Comparison of ENCODE assay signal across 25 mouse cellular contexts in genomic region chr1:64443436-64443835, GRCm38 (mm10).
DNase-seq lines count a peak whose midpoint lies in the region; ATAC-seq and TF ChIP-seq lines count a peak whose summit lies in the region.
"Had no signal": no experiment of that assay in that cellular context is flagged by ENCODE, and none has a peak within 500 bp of the region (broad histone marks: within the 10 kb centered on the region; RNA-seq: fewer than 3 reads in every experiment).

No protein-coding gene starts in this region.

- no peak overlapping the region for H3K4me3 ChIP-seq in hindbrain, postnatal 0 days (ENCODE audit: low read length)
- no peak overlapping the region for H3K4me3 ChIP-seq in hindbrain, embryonic 11.5 days (ENCODE audit: low read depth, low read length)
- no peak overlapping the region for H3K4me3 ChIP-seq in midbrain, postnatal 0 days (ENCODE audit: low read depth, low read length)
- no peak overlapping the region for H3K4me3 ChIP-seq in midbrain, embryonic 11.5 days (ENCODE audit: low read depth, low read length)
- H3K4me3 ChIP-seq: forebrain, embryonic 10.5 days; forebrain, embryonic 13.5 days; heart, adult 2 months; heart, embryonic 10.5 days; heart, embryonic 13.5 days; hindbrain, embryonic 12.5 days; hindbrain, embryonic 15.5 days; intestine, embryonic 15.5 days had no signal

- peak; percentile 55 to 57 for DNase-seq in cerebellum, postnatal 10 days
- DNase-seq in hindbrain, postnatal 0 days (ENCODE audit: low spot score), result no peak
- no peak for DNase-seq in hindbrain, embryonic 11.5 days (ENCODE audit: low spot score)
- DNase-seq in midbrain, postnatal 0 days (ENCODE audit: low spot score), result no peak
- no peak for DNase-seq in midbrain, embryonic 11.5 days (ENCODE audit: low spot score, missing footprints)
- DNase-seq: adrenal gland, adult 2 months; adrenal gland, postnatal 14 days; B cell, adult 2 months; gastrocnemius, postnatal 10 days; gastrocnemius, postnatal 36 days; heart, adult 2 months; heart, postnatal 14 days; heart, postnatal 4 days; kidney, adult 2 months had no signal

- 0 out of 2 replicates have a peak, but pooled peaks have one; percentile 18 for TF ChIP-seq CTCF in hindbrain, postnatal 0 days (IDR thresholded peaks at IDR 0.05; ENCODE audit: low read depth)
- peak; percentile 40 for TF ChIP-seq CTCF in midbrain, postnatal 0 days (IDR thresholded peaks at IDR 0.05)

- no peaks in the 10 kb centered on the region for H3K9me3 ChIP-seq in hindbrain, postnatal 0 days (ENCODE audit: low read length)
- no peaks in the 10 kb centered on the region for H3K9me3 ChIP-seq in hindbrain, embryonic 11.5 days (ENCODE audit: control insufficient read depth, low read length)
- no peaks in the 10 kb centered on the region for H3K9me3 ChIP-seq in midbrain, postnatal 0 days (ENCODE audit: low read length)
- no peaks in the 10 kb centered on the region for H3K9me3 ChIP-seq in midbrain, embryonic 11.5 days (ENCODE audit: control insufficient read depth, low read length)
- H3K9me3 ChIP-seq: forebrain, embryonic 10.5 days; forebrain, embryonic 13.5 days; G1E; heart, embryonic 10.5 days; heart, embryonic 13.5 days; hindbrain, embryonic 12.5 days; hindbrain, embryonic 15.5 days; intestine, embryonic 15.5 days had no signal

- no peaks in the 10 kb centered on the region for H3K36me3 ChIP-seq in hindbrain, postnatal 0 days (ENCODE audit: insufficient read depth, low read length)
- H3K36me3 ChIP-seq in hindbrain, embryonic 11.5 days (ENCODE audit: control insufficient read depth, insufficient read depth, low read length), result no peaks in the 10 kb centered on the region
- no peaks in the 10 kb centered on the region for H3K36me3 ChIP-seq in midbrain, postnatal 0 days (ENCODE audit: insufficient read depth, low read length)
- no peaks in the 10 kb centered on the region for H3K36me3 ChIP-seq in midbrain, embryonic 11.5 days (ENCODE audit: control insufficient read depth, insufficient read depth, low read length)
- H3K36me3 ChIP-seq: forebrain, embryonic 10.5 days; G1E; heart, embryonic 10.5 days; heart, embryonic 13.5 days; hindbrain, embryonic 12.5 days; hindbrain, embryonic 15.5 days; intestine, embryonic 15.5 days had no signal

- no peaks in the 10 kb centered on the region; the same call in 1 of the 2 replicates for H3K4me1 ChIP-seq in hindbrain, postnatal 0 days (ENCODE audit: insufficient read depth, low read length)
- no peaks in the 10 kb centered on the region; the same call in 1 of the 2 replicates for H3K4me1 ChIP-seq in hindbrain, embryonic 11.5 days (replicated peaks; ENCODE audit: control insufficient read depth, insufficient read depth, low read length)
- no peaks in the 10 kb centered on the region; the same call in 1 of the 2 replicates for H3K4me1 ChIP-seq in midbrain, postnatal 0 days (ENCODE audit: insufficient read depth, low read length)
- H3K4me1 ChIP-seq in midbrain, embryonic 11.5 days (ENCODE audit: control insufficient read depth, insufficient read depth, low read length), result peaks cover 11% of the 10 kb centered on the region
- H3K4me1 ChIP-seq: heart, embryonic 13.5 days; intestine, embryonic 15.5 days had no signal

- H3K27me3 ChIP-seq in hindbrain, postnatal 0 days (ENCODE audit: insufficient read depth, low read length), result no peaks in the 10 kb centered on the region
- H3K27me3 ChIP-seq in hindbrain, embryonic 11.5 days (ENCODE audit: control insufficient read depth, insufficient read depth, low read length), result no peaks in the 10 kb centered on the region
- no peaks in the 10 kb centered on the region for H3K27me3 ChIP-seq in midbrain, postnatal 0 days (ENCODE audit: insufficient read depth, low read length)
- no peaks in the 10 kb centered on the region for H3K27me3 ChIP-seq in midbrain, embryonic 11.5 days (ENCODE audit: control insufficient read depth, insufficient read depth, low read length)
- H3K27me3 ChIP-seq: CH12.LX; forebrain, embryonic 13.5 days; hindbrain, embryonic 12.5 days; hindbrain, embryonic 15.5 days; intestine, embryonic 15.5 days had no signal

- no peak overlapping the region for H3K9ac ChIP-seq in hindbrain, postnatal 0 days (replicated peaks; ENCODE audit: low read length)
- H3K9ac ChIP-seq in hindbrain, embryonic 11.5 days (ENCODE audit: low read depth, low read length), result no peak overlapping the region
- no peak overlapping the region for H3K9ac ChIP-seq in midbrain, postnatal 0 days (replicated peaks; ENCODE audit: low read length, poor library complexity, severe bottlenecking)
- H3K9ac ChIP-seq in midbrain, embryonic 11.5 days (ENCODE audit: low read length), result no peak overlapping the region
- H3K9ac ChIP-seq: forebrain, embryonic 13.5 days; heart, embryonic 13.5 days; hindbrain, embryonic 12.5 days; hindbrain, embryonic 15.5 days; intestine, embryonic 15.5 days had no signal

- no peak overlapping the region for H3K4me2 ChIP-seq in hindbrain, postnatal 0 days (ENCODE audit: low read depth, low read length)
- H3K4me2 ChIP-seq in hindbrain, embryonic 11.5 days (replicated peaks; ENCODE audit: low read depth, low read length), result no peak overlapping the region
- no peak overlapping the region for H3K4me2 ChIP-seq in midbrain, postnatal 0 days (ENCODE audit: low read depth, low read length, poor library complexity, severe bottlenecking)
- no peak overlapping the region for H3K4me2 ChIP-seq in midbrain, embryonic 11.5 days
- H3K4me2 ChIP-seq: forebrain, embryonic 13.5 days; heart, embryonic 13.5 days; hindbrain, embryonic 12.5 days; hindbrain, embryonic 15.5 days; intestine, embryonic 15.5 days had no signal

- H3K27ac ChIP-seq in hindbrain, postnatal 0 days, result no peak overlapping the region
- no peak overlapping the region for H3K27ac ChIP-seq in hindbrain, embryonic 11.5 days (ENCODE audit: low read depth, low read length)
- H3K27ac ChIP-seq in midbrain, postnatal 0 days (ENCODE audit: low read depth, low read length), result no peak overlapping the region
- no peak overlapping the region for H3K27ac ChIP-seq in midbrain, embryonic 11.5 days (ENCODE audit: low read depth, low read length)
- H3K27ac ChIP-seq: forebrain, embryonic 10.5 days; forebrain, embryonic 13.5 days; heart, adult 2 months; heart, embryonic 10.5 days; heart, embryonic 13.5 days; hindbrain, embryonic 12.5 days; hindbrain, embryonic 15.5 days; intestine, embryonic 15.5 days had no signal

- WGBS in hindbrain, postnatal 0 days, result 85% methylated on average over 6 of the region's 6 CpGs
- WGBS in hindbrain, embryonic 11.5 days, result 92% methylated on average over 6 of the region's 6 CpGs
- 86% methylated on average over 6 of the region's 6 CpGs for WGBS in midbrain, postnatal 0 days
- 88% methylated on average over 6 of the region's 6 CpGs for WGBS in midbrain, embryonic 11.5 days

- ATAC-seq in cerebellum, adult (ENCODE audit: insufficient number of reproducible peaks, low FRiP score, low TSS enrichment), result no peak
- no peak for ATAC-seq in hindbrain, postnatal 0 days
- ATAC-seq in hindbrain, embryonic 11.5 days (ENCODE audit: low FRiP score), result no peak
- ATAC-seq in midbrain, postnatal 0 days (ENCODE audit: low FRiP score), result no peak
- no peak for ATAC-seq in midbrain, embryonic 11.5 days (ENCODE audit: low FRiP score)
- ATAC-seq: forebrain, embryonic 13.5 days; forebrain, embryonic 16.5 days; intestine, embryonic 15.5 days had no signal

Comparison
In these comparisons a context has a peak if more than half of its experiments do, and no peak if none do; other contexts are left out.
1. DNase-seq: peak in cerebellum, postnatal 10 days (2 of 2); none in hindbrain, postnatal 0 days (single experiment), hindbrain, embryonic 11.5 days (single experiment), midbrain, postnatal 0 days (single experiment) and midbrain, embryonic 11.5 days (single experiment).